Mouse (Mus musculus): ENCODE data around the gene Gm29776.

GRCm38 (mm10) chr14:54647900-54648299 lies 50.7 kb downstream of the Gm29776 start:
- TF ChIP-seq MXI1 (IDR thresholded peaks at IDR 0.05; ENCODE audit: low read depth, low read length) (no peak), JUN (IDR thresholded peaks at IDR 0.05; ENCODE audit: insufficient read depth, low read depth, low read length) (no peak), CTCF (conservative IDR thresholded peaks at IDR 0.05 in 1 of 2, IDR thresholded peaks at IDR 0.05 in 1 of 2; ENCODE audit: low read depth in 2 of 2, low read length in 2 of 2) (no peak), CHD2 (IDR thresholded peaks at IDR 0.05; ENCODE audit: low read length) (no peak), POLR2A (IDR thresholded peaks at IDR 0.05; ENCODE audit: low read depth, low read length) (no peak), E2F4 (IDR thresholded peaks at IDR 0.05; ENCODE audit: insufficient replicate concordance, low read depth, low read length) (no peak), ZC3H11A (IDR thresholded peaks at IDR 0.05; ENCODE audit: low read depth, low read length) (no peak), ZKSCAN1 (IDR thresholded peaks at IDR 0.05; ENCODE audit: borderline replicate concordance, low read depth, low read length) (no peak), CHD1 (IDR thresholded peaks at IDR 0.05; ENCODE audit: low read depth, low read length) (no peak), TCF12 (IDR thresholded peaks at IDR 0.05; ENCODE audit: low read depth, low read length) (no peak)
